Mouse (Mus musculus) kidney, embryonic 14.5 days (tissue): ENCODE measurements around the gene Cbfa2t2. TPM values are rescaled to one million over a fixed set of nuclear protein-coding genes. Genes with fewer than 3 reads are reported as not detected.

ENCODE experiments used
- ATAC-seq: fragments of 200-750 bp; cut with Nextera tagmentation; 2 replicates; pipeline ENCODE4 v1.8.0; 2017; ENCODE audit warnings: moderate number of reproducible peaks, mild to moderate bottlenecking, moderate TSS enrichment, moderate library complexity; ENCODE audit not compliant: low FRiP score, low TSS enrichment
- H3K27ac ChIP-seq: fragments of 300-500 bp; sonication (generic); 2 replicates; pipeline ENCODE4 v1.5.1; 2014; ENCODE audit warnings: low read depth, mild to moderate bottlenecking, low read length, moderate library complexity, mixed read lengths
- H3K27me3 ChIP-seq: fragments of 300-500 bp; sonication (generic); 2 replicates; pipeline ENCODE4 v1.6.1; 2014; ENCODE audit warnings: mild to moderate bottlenecking, low read length; ENCODE audit not compliant: control insufficient read depth, insufficient read depth
- H3K36me3 ChIP-seq: fragments of 300-500 bp; sonication (generic); 2 replicates; pipeline ENCODE4 v1.6.1; 2014; ENCODE audit warnings: low read length, mixed read lengths; ENCODE audit not compliant: control insufficient read depth, insufficient read depth
- H3K4me1 ChIP-seq: fragments of 300-500 bp; sonication (generic); 2 replicates; pipeline ENCODE4 v1.6.1; 2014; ENCODE audit warnings: low read length, mixed read lengths; ENCODE audit not compliant: control insufficient read depth, insufficient read depth
- H3K4me2 ChIP-seq: fragments of 300-500 bp; sonication (generic); replicated peaks from 2 replicates; pipeline ENCODE4 v1.6.1; 2014; ENCODE audit warnings: low read depth, mild to moderate bottlenecking, low read length
- H3K4me3 ChIP-seq: fragments of 300-500 bp; sonication (generic); 2 replicates; pipeline ENCODE4 v1.5.1; 2014; ENCODE audit warnings: mild to moderate bottlenecking, low read length
- H3K9ac ChIP-seq: fragments of 300-500 bp; sonication (generic); 2 replicates; pipeline ENCODE4 v1.6.1; 2014; ENCODE audit warnings: low read depth, mild to moderate bottlenecking, low read length, moderate library complexity
- H3K9me3 ChIP-seq: fragments of 300-500 bp; sonication (generic); 2 replicates; pipeline ENCODE4 v1.6.1; 2016; ENCODE audit warnings: low read length; ENCODE audit not compliant: control insufficient read depth
- WGBS: fragments of 180-500 bp; shearing (Covaris S2); extraction: QIAGEN DNeasy Blood & Tissue Kit; methylation state at CpG from one replicate; pipeline ENCODE4 v1.1.7; 2014; 5-methylcytosine and 5-hydroxymethylcytosine counted together
- polyA plus RNA-seq: library from polyadenylated mRNA; unstranded; fragments of >200 nt; fragmentation: Nextera tagmentation; extraction: Ambion mirVana; gene quantifications from 2 replicates; pipeline ENCODE4 v1.2.1, GENCODE M21; 2014

Gene Cbfa2t2
- polyA plus RNA-seq, 1 experiment from 2014 or later = 44.4 TPM

GRCm38 (mm10) chr2:154532888-154533287, 96.6 kb downstream of the Cbfa2t2 start:
- H3K27me3 ChIP-seq = no peaks in the 10 kb centered on the region
- no peak overlapping the region for H3K27ac ChIP-seq
- no peak for ATAC-seq
- no peak overlapping the region for H3K4me2 ChIP-seq
- H3K36me3 ChIP-seq = peaks cover 54% of the 10 kb centered on the region
- H3K9me3 ChIP-seq = no peaks in the 10 kb centered on the region
- WGBS = 76% methylated on average over 3 of the region's 3 CpGs
- H3K4me1 ChIP-seq = no peaks in the 10 kb centered on the region
- H3K9ac ChIP-seq = no peak overlapping the region
- H3K4me3 ChIP-seq = no peak overlapping the region

- Histone ChIP-seq H3K27ac (no peak overlapping the region), H3K4me3 (no peak overlapping the region), H3K9ac (no peak overlapping the region), H3K36me3 (peaks cover 50% of the 10 kb centered on the region), H3K4me1 (no peaks in the 10 kb centered on the region), H3K4me2 (no peak overlapping the region), H3K9me3 (no peaks in the 10 kb centered on the region), H3K27me3 (no peaks in the 10 kb centered on the region)
- 91% methylated on average over 12 of the region's 12 CpGs for WGBS
- no peak for ATAC-seq
These were observed 98.5 kb downstream of the Cbfa2t2 start for GRCm38 (mm10) chr2:154534704-154535270.

- Histone ChIP-seq H3K9me3 (no peaks in the 10 kb centered on the region), H3K4me1 (no peaks in the 10 kb centered on the region), H3K4me2 (no peak overlapping the region), H3K27ac (no peak overlapping the region), H3K27me3 (no peaks in the 10 kb centered on the region), H3K4me3 (no peak overlapping the region), H3K36me3 (peaks cover 29% of the 10 kb centered on the region), H3K9ac (no peak overlapping the region)
- ATAC-seq = no peak
- WGBS = 78% methylated on average over 2 of the region's 2 CpGs
These were observed 102.0 kb downstream of the Cbfa2t2 start for GRCm38 (mm10) chr2:154538310-154538709.

GRCm38 (mm10) chr2:154538710-154539109, 102.4 kb downstream of the Cbfa2t2 start:
- Histone ChIP-seq H3K4me3 (no peak overlapping the region), H3K9me3 (no peaks in the 10 kb centered on the region), H3K36me3 (peaks cover 27% of the 10 kb centered on the region), H3K27ac (no peak overlapping the region), H3K27me3 (no peaks in the 10 kb centered on the region), H3K4me1 (no peaks in the 10 kb centered on the region), H3K9ac (no peak overlapping the region), H3K4me2 (no peak overlapping the region)
- WGBS = 69% methylated on average over 3 of the region's 3 CpGs
- ATAC-seq = no peak

- Histone ChIP-seq H3K9ac (no peak overlapping the region), H3K4me3 (no peak overlapping the region), H3K4me1 (no peaks in the 10 kb centered on the region), H3K4me2 (no peak overlapping the region), H3K9me3 (no peaks in the 10 kb centered on the region), H3K27me3 (no peaks in the 10 kb centered on the region), H3K27ac (no peak overlapping the region), H3K36me3 (peaks cover 24% of the 10 kb centered on the region)
- WGBS = 85% methylated on average over 3 of the region's 3 CpGs
- no peak for ATAC-seq
These were observed 103.4 kb downstream of the Cbfa2t2 start for GRCm38 (mm10) chr2:154539720-154540119.

- no peak overlapping the region for H3K4me3 ChIP-seq
- no peak overlapping the region for H3K27ac ChIP-seq
- 88% methylated on average over 2 of the region's 2 CpGs for WGBS
- no peaks in the 10 kb centered on the region for H3K9me3 ChIP-seq
- H3K4me2 ChIP-seq = no peak overlapping the region
- no peaks in the 10 kb centered on the region for H3K27me3 ChIP-seq
- peaks cover 7% of the 10 kb centered on the region for H3K36me3 ChIP-seq
- ATAC-seq = no peak
- no peaks in the 10 kb centered on the region for H3K4me1 ChIP-seq
- no peak overlapping the region for H3K9ac ChIP-seq
These were observed 105.3 kb downstream of the Cbfa2t2 start for GRCm38 (mm10) chr2:154541630-154542029.

GRCm38 (mm10) chr2:154543567-154544347, 107.5 kb downstream of the Cbfa2t2 start:
- H3K27me3 ChIP-seq = no peaks in the 10 kb centered on the region
- WGBS = 81% methylated on average over 9 of the region's 9 CpGs
- H3K4me3 ChIP-seq = no peak overlapping the region
- H3K9me3 ChIP-seq = no peaks in the 10 kb centered on the region
- no peaks in the 10 kb centered on the region for H3K36me3 ChIP-seq
- no peak overlapping the region for H3K27ac ChIP-seq
- H3K4me2 ChIP-seq = no peak overlapping the region
- no peak overlapping the region for H3K9ac ChIP-seq
- no peaks in the 10 kb centered on the region for H3K4me1 ChIP-seq
- ATAC-seq = no peak

- Histone ChIP-seq H3K27ac (no peak within 1 kb of the TSS), H3K4me2 (no peak within 1 kb of the TSS), H3K4me3 (no peak within 1 kb of the TSS), H3K27me3 (peaks cover 20% of the 10 kb centered on the region), H3K9ac (no peak within 1 kb of the TSS), H3K36me3 (no peaks in the 10 kb centered on the region), H3K4me1 (peaks cover 10% of the 10 kb centered on the region; the same call in 1 of the 2 replicates), H3K9me3 (no peaks in the 10 kb centered on the region)
- WGBS = 90% methylated on average over 10 of the region's 10 CpGs
- ATAC-seq = no peak
These were observed 110.4 kb downstream of the Cbfa2t2 start, which contains the start of gene 1700003F12Rik for GRCm38 (mm10) chr2:154546711-154547110. Gene 1700003F12Rik, plus strand, starts transcription at chr2:154547085.

GRCm38 (mm10) chr2:154548688-154549087, 112.4 kb downstream of the Cbfa2t2 start:
- Histone ChIP-seq H3K4me2 (no peak overlapping the region), H3K27ac (no peak overlapping the region), H3K4me1 (peaks cover 10% of the 10 kb centered on the region), H3K9me3 (no peaks in the 10 kb centered on the region), H3K4me3 (no peak overlapping the region), H3K9ac (no peak overlapping the region), H3K36me3 (no peaks in the 10 kb centered on the region), H3K27me3 (peaks cover 32% of the 10 kb centered on the region)
- WGBS = 38% methylated on average over 3 of the region's 3 CpGs
- no peak for ATAC-seq
